Mouse (Mus musculus) embryonic facial prominence, embryonic 12.5 days (tissue): ENCODE results near the gene Gm6993. TPM values are rescaled to one million over a fixed set of nuclear protein-coding genes. Genes with fewer than 3 reads are reported as not detected.

Experiments
- ATAC-seq: fragments of 200-750 bp; cut with Nextera tagmentation; 2 replicates; pipeline ENCODE4 v1.8.0; 2017; ENCODE audit not compliant: insufficient number of reproducible peaks, insufficient read depth, low FRiP score, low TSS enrichment
- H3K27ac ChIP-seq: fragments of 300-500 bp; sonication (generic); 2 replicates; pipeline ENCODE4 v1.5.1; 2016; ENCODE audit warnings: mild to moderate bottlenecking
- H3K27me3 ChIP-seq: fragments of 300-500 bp; sonication (generic); 2 replicates; pipeline ENCODE4 v1.6.1; 2016; ENCODE audit warnings: mild to moderate bottlenecking, moderate library complexity
- H3K36me3 ChIP-seq: fragments of 300-500 bp; sonication (generic); 2 replicates; pipeline ENCODE4 v1.6.1; 2016; ENCODE audit warnings: mild to moderate bottlenecking
- H3K4me1 ChIP-seq: fragments of 300-500 bp; sonication (generic); 2 replicates; pipeline ENCODE4 v1.6.1; 2016
- H3K4me2 ChIP-seq: fragments of 300-500 bp; sonication (generic); replicated peaks from 2 replicates; pipeline ENCODE4 v1.6.1; 2016; ENCODE audit warnings: mild to moderate bottlenecking, moderate library complexity
- H3K4me3 ChIP-seq: fragments of 300-500 bp; sonication (generic); 2 replicates; pipeline ENCODE4 v1.5.1; 2016; ENCODE audit warnings: mild to moderate bottlenecking
- H3K9ac ChIP-seq: fragments of 300-500 bp; sonication (generic); 2 replicates; pipeline ENCODE4 v1.6.1; 2016; ENCODE audit warnings: mild to moderate bottlenecking, moderate library complexity
- H3K9me3 ChIP-seq: fragments of 300-500 bp; sonication (generic); 2 replicates; pipeline ENCODE4 v1.6.1; 2016; ENCODE audit warnings: mild to moderate bottlenecking, moderate library complexity
- WGBS: fragments of 180-500 bp; shearing (Covaris S2); methylation state at CpG from one replicate; pipeline ENCODE4 v1.1.7; 2016; 5-methylcytosine and 5-hydroxymethylcytosine counted together
- polyA plus RNA-seq: library from polyadenylated mRNA; unstranded; fragments of >200 nt; fragmentation: Nextera tagmentation; extraction: Ambion mirVana; gene quantifications from 2 replicates; pipeline ENCODE4 v1.2.1, GENCODE M21; 2016

The Gm6993 gene
- polyA plus RNA-seq, 1 experiment from 2014 or later, result not detected

DNA sequence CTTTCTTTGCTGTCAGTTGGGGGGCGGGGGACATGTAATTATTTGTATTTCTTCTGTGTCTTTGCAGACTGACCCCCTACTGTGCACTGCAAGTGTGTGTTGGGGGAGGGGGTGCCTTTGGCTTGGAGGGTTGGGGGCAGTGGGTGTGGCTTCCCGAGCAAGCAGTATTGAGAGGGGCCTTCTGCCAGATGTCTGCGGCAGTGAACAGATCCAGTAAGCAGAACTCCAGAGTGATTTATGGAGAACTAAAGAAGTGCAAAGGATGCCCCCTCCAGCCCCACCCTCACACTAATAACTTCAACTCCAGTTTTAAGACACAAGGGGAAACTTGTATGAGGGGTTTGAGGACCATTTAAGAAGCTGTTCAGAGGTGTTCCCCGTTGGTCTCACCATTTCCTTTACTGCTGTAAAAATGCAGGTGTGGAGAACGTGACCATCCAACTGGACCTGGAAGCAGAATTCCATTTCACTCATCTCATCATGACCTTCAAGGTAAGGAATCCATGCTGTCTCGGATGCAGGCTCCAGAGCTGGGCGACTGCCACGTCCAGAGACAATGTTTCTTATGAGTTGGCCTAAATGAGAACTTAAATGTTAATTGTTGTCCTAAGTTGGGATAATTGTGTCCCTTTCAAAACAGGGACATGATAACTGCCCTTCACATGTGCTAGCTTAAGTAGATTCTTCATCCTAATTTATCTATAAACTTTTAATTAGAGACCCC lies 31.6 kb downstream of the Gm6993 start:
- H3K27me3 ChIP-seq, result no peaks in the 10 kb centered on the region
- no peak overlapping the region for H3K4me3 ChIP-seq
- no peaks in the 10 kb centered on the region for H3K9me3 ChIP-seq
- no peak overlapping the region for H3K9ac ChIP-seq
- H3K4me1 ChIP-seq, result peaks cover 46% of the 10 kb centered on the region
- peak overlapping the region; percentile 55 for H3K27ac ChIP-seq
- whole genome bisulfite sequencing, result 55% methylated on average over 8 of the region's 8 CpGs
- H3K4me2 ChIP-seq, result peak overlapping the region; percentile 26; the same call in 1 of the 2 replicates
- ATAC-seq, result no peak
- peaks cover 67% of the 10 kb centered on the region for H3K36me3 ChIP-seq

DNA sequence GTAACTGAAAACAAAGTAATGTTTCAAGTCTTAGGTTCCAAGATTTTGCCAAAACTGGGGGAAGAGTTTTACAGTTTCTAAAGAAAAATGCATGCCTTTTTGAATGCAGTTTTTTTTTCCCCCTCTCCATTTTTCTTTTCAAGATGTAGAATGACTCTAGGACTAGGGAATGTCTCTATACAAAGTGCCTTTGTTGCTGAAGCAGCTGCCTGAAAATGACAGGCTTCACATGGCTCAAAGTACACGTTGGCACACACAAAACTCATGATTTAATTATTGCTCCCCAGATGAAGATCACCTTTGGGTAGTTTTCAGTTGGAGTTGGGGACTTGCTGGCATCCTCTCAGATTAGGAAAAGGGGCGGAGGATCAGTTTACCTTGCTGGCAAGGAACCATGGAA lies 32.3 kb downstream of the Gm6993 start:
- peaks cover 40% of the 10 kb centered on the region for H3K4me1 ChIP-seq
- ATAC-seq, result no peak
- H3K4me2 ChIP-seq, result no peak overlapping the region
- 65% methylated on average over 2 of the region's 2 CpGs for WGBS
- H3K27ac ChIP-seq, result no peak overlapping the region
- no peak overlapping the region for H3K9ac ChIP-seq
- no peaks in the 10 kb centered on the region for H3K9me3 ChIP-seq
- H3K27me3 ChIP-seq, result no peaks in the 10 kb centered on the region
- H3K4me3 ChIP-seq, result no peak overlapping the region
- peaks cover 74% of the 10 kb centered on the region for H3K36me3 ChIP-seq

DNA sequence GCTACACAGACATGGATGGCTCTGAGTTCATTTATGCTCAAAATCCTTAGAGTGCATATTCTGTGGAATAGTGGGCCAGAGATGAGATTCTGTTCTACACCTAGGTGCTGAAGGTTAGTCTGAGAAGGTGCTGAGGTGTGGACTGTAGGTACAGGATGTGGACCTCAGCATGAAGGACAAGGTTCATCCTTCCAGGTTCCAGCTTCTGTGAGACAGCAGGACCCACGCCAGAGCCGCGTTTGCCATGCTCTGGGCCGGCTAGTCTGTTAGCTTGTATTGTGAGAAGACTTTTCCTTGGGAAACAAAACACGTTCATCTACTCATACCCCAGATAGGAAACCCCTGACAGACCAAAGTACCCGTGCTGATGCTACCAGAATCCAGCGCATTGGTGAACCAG lies 33.1 kb downstream of the Gm6993 start:
- H3K4me1 ChIP-seq, result peaks cover 33% of the 10 kb centered on the region
- H3K9me3 ChIP-seq, result no peaks in the 10 kb centered on the region
- no peaks in the 10 kb centered on the region for H3K27me3 ChIP-seq
- no peak for ATAC-seq
- no peak overlapping the region for H3K4me3 ChIP-seq
- peaks cover 77% of the 10 kb centered on the region for H3K36me3 ChIP-seq
- 95% methylated on average over 7 of the region's 7 CpGs for WGBS
- H3K27ac ChIP-seq, result no peak overlapping the region
- no peak overlapping the region for H3K9ac ChIP-seq
- no peak overlapping the region for H3K4me2 ChIP-seq

DNA sequence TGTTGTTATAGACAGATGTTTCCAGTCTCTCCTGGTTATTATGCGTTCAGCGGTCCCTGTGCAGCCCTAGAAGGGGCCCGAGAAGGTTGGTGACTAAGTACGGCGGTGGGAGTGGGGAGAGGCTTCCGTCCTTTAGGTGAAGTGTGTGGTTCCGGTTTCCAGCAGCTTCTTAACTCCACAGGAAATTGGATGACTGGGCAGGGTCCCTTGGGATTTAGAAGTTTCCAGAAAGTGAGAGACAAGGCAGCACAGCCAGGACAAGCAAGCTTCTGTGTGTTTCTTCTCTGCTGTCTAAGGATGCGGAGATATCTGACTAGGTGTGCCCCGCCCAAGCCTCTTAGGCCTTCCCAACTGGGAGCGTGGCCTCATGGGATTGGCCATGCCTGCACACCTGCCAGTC lies 34.8 kb downstream of the Gm6993 start:
- no peak overlapping the region for H3K4me2 ChIP-seq
- no peaks in the 10 kb centered on the region for H3K27me3 ChIP-seq
- no peak overlapping the region for H3K9ac ChIP-seq
- H3K4me3 ChIP-seq, result no peak overlapping the region
- no peak for ATAC-seq
- peaks cover 85% of the 10 kb centered on the region for H3K36me3 ChIP-seq
- no peaks in the 10 kb centered on the region for H3K9me3 ChIP-seq
- H3K4me1 ChIP-seq, result peaks cover 23% of the 10 kb centered on the region
- H3K27ac ChIP-seq, result no peak overlapping the region
- WGBS, result 66% methylated on average over 10 of the region's 10 CpGs

DNA sequence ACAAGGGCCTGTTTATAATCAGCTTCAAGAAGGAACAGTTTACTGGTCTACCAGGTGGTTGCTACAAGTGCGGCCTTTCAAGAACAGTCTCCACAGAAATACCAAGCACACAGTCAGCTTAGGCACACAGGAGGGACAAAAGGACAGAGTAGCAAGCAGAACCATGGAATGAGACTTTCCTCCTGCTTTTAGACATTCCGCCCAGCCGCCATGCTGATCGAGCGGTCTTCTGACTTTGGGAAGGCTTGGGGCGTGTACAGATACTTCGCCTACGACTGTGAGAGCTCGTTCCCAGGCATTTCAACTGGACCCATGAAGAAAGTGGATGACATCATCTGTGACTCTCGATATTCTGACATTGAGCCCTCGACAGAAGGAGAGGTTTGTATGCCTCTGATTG lies 37.7 kb downstream of the Gm6993 start:
- no peaks in the 10 kb centered on the region for H3K27me3 ChIP-seq
- H3K36me3 ChIP-seq, result peaks cover 82% of the 10 kb centered on the region
- no peak overlapping the region for H3K4me2 ChIP-seq
- ATAC-seq, result no peak
- peaks cover 6% of the 10 kb centered on the region; the same call in 1 of the 2 replicates for H3K4me1 ChIP-seq
- no peak overlapping the region for H3K4me3 ChIP-seq
- WGBS, result 93% methylated on average over 11 of the region's 11 CpGs
- no peak overlapping the region for H3K27ac ChIP-seq
- no peak overlapping the region for H3K9ac ChIP-seq
- no peaks in the 10 kb centered on the region for H3K9me3 ChIP-seq

DNA sequence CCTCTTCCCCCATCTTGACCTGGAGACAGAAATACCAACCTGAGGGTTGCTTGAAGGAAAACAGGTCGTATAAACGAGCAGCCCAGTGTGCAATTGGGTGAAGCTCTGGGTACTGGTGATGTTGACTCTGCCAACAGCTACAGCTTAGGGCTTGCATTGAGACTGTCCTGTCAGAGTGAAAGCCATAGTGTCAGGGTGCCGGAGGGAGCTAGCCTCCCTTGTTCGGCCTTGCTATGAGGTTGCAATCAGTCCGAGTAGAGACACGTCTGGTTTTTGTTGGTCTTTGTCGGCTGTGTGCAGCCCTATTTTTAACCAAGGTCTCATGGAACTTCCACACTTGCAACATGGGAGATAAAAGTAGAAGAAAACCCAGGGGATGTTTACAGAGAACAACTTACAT lies 39.7 kb downstream of the Gm6993 start:
- Histone ChIP-seq H3K27me3 (no peaks in the 10 kb centered on the region), H3K4me3 (no peak overlapping the region), H3K9me3 (no peaks in the 10 kb centered on the region), H3K9ac (no peak overlapping the region), H3K36me3 (peaks cover 78% of the 10 kb centered on the region), H3K4me2 (no peak overlapping the region), H3K27ac (no peak overlapping the region), H3K4me1 (peaks cover 8% of the 10 kb centered on the region; the same call in 1 of the 2 replicates)
- no peak for ATAC-seq
- WGBS, result 71% methylated on average over 7 of the region's 7 CpGs

DNA sequence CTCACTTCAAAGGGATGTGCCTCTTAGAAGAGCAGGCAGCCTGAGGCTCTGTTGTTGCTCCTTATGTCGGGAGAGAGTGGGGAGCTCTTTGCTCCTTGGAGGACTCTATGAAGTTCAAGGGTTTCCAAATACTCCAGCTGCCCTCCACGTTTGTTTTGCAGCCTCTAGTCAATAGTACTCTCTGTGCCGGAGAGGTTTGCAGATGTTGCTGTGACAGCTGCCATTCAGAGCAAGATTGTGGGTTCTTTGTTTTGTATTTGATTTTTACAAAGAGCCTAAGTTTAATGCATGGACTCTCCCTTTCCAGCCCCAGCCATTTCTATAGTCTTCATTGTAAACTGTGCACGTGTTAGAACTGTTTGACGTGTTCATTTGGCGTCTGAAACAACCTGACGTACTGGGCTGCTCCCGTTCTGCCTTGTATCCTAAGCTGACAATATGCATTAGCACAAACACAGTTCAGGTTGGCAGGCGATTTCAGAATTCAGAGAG lies 40.6 kb downstream of the Gm6993 start:
- H3K27me3 ChIP-seq, result no peaks in the 10 kb centered on the region
- H3K4me1 ChIP-seq, result 0 out of 2 replicates have a peak, but pooled peaks cover 3% of the 10 kb centered on the region
- no peak overlapping the region for H3K4me2 ChIP-seq
- peaks cover 78% of the 10 kb centered on the region for H3K36me3 ChIP-seq
- H3K4me3 ChIP-seq, result no peak overlapping the region
- ATAC-seq, result no peak
- H3K27ac ChIP-seq, result no peak overlapping the region
- no peaks in the 10 kb centered on the region for H3K9me3 ChIP-seq
- 66% methylated on average over 9 of the region's 9 CpGs for WGBS
- H3K9ac ChIP-seq, result no peak overlapping the region

DNA sequence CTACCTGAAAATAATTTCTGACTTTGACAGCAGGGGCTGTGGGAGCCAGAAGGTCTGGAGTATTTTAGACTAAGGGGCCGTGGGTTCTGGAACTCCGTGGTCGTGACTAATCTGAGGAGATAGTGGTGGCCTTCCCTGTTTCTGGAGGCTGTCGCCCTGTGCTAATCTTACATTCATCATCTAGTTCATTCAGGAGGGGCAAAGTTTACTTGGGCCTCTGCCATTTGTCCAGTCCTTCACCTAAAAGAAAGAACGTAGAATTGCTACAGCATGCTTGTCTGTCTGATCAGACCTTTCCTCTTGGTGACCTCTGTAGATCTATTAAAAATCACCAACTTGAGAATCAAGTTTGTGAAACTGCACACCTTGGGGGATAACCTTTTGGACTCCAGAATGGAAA lies 41.7 kb downstream of the Gm6993 start:
- Histone ChIP-seq H3K4me2 (no peak overlapping the region), H3K27me3 (no peaks in the 10 kb centered on the region), H3K9me3 (no peaks in the 10 kb centered on the region), H3K4me1 (0 out of 2 replicates have a peak, but pooled peaks cover 3% of the 10 kb centered on the region), H3K9ac (no peak overlapping the region), H3K27ac (no peak overlapping the region), H3K36me3 (peaks cover 78% of the 10 kb centered on the region), H3K4me3 (no peak overlapping the region)
- ATAC-seq, result no peak
- WGBS, result 86% methylated on average over 5 of the region's 5 CpGs

DNA sequence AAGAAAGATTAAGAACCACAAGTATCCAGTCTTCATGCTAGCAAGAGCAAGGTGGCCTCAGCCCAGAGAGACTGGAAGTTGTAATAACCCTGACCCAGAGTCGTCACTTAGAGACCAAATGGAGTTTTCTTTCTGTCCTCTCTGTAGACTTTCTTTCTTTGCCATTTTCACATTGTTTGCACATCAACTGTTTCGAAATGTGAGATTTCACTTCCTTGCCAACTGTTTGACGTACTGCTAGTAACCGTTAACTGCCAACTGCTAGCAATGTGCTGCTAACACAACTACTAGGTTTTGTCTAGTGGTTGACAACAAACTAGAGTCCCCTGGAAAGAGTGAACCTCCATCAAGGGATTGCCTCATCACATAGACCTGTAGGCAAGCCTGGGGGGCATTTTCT lies 42.6 kb downstream of the Gm6993 start:
- H3K4me3 ChIP-seq, result no peak overlapping the region
- peaks cover 78% of the 10 kb centered on the region for H3K36me3 ChIP-seq
- H3K4me2 ChIP-seq, result no peak overlapping the region
- H3K4me1 ChIP-seq, result 0 out of 2 replicates have a peak, but pooled peaks cover 3% of the 10 kb centered on the region
- no peak for ATAC-seq
- no peaks in the 10 kb centered on the region for H3K27me3 ChIP-seq
- H3K27ac ChIP-seq, result no peak overlapping the region
- H3K9me3 ChIP-seq, result no peaks in the 10 kb centered on the region
- WGBS, result 89% methylated on average over 4 of the region's 4 CpGs
- no peak overlapping the region for H3K9ac ChIP-seq

DNA sequence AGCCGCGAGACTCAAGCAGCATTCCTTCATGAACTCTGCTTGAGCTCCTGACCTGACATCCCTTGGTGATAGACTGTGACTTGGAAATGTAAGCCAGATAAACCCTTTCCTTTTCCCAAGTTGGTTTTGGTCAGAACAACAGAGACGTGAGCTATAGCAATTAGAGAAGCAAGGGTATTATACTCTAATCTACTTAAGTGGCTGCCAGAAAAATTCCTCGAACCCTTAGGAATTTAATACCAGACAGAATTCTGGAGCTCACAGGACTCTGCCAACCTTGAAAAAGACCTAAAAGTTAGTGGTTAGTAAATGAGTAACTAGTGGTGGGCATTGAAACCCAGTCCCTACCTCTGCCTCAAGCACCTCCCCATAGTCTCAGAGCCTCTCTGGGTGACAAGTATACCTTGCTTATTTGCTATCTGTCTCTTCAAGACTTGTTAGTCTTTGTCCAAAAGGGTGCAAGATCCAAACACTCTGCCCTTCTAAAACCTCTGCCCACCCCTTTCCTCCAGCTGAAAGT lies 43.1 kb downstream of the Gm6993 start:
- H3K27ac ChIP-seq, result no peak overlapping the region
- H3K9me3 ChIP-seq, result no peaks in the 10 kb centered on the region
- H3K4me3 ChIP-seq, result no peak overlapping the region
- ATAC-seq, result no peak
- no peak overlapping the region for H3K9ac ChIP-seq
- H3K27me3 ChIP-seq, result no peaks in the 10 kb centered on the region
- peaks cover 78% of the 10 kb centered on the region for H3K36me3 ChIP-seq
- no peak overlapping the region for H3K4me2 ChIP-seq
- WGBS, result 70% methylated on average over 4 of the region's 4 CpGs
- 0 out of 2 replicates have a peak, but pooled peaks cover 3% of the 10 kb centered on the region for H3K4me1 ChIP-seq

DNA sequence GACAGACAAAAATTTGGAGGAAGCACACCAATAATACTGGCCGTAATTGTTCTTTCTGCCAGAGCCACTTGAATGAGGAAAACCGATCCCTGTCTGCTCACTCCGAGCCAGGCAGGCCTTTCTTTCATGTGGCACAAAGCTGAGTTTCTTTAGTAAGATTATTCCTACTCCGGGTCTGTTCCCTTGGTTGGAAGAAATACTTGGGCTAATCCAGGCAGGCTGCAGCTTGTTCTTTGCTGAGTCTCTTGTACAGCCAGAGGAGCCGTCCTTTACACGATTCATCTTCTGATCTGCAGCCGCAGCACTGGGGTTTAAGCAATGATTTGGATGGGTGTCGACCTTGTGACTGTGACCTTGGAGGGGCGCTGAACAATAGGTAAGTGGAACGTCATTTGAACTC lies 48.5 kb downstream of the Gm6993 start:
- Histone ChIP-seq H3K4me1 (peaks cover 3% of the 10 kb centered on the region; the same call in 1 of the 2 replicates), H3K4me2 (no peak overlapping the region), H3K9me3 (no peaks in the 10 kb centered on the region), H3K27me3 (no peaks in the 10 kb centered on the region), H3K27ac (no peak overlapping the region), H3K36me3 (peaks cover 69% of the 10 kb centered on the region), H3K9ac (no peak overlapping the region), H3K4me3 (no peak overlapping the region)
- WGBS, result 73% methylated on average over 10 of the region's 10 CpGs
- no peak for ATAC-seq
